Mouse (Mus musculus): ENCODE results near the gene Ggt5.

Ggt5 gene

GRCm38 (mm10) chr10:75625920-75626319, 36.8 kb downstream of the Ggt5 start:
- no peak for DNase-seq (ENCODE audit: low spot score in 2 of 2)

GRCm38 (mm10) chr10:75626991-75627390, 37.9 kb downstream of the Ggt5 start:
- DNase-seq (ENCODE audit: low spot score in 2 of 2): no peak

GRCm38 (mm10) chr10:75627490-75627889, 38.4 kb downstream of the Ggt5 start:
- no peak for DNase-seq (ENCODE audit: low spot score in 2 of 2)

DNA sequence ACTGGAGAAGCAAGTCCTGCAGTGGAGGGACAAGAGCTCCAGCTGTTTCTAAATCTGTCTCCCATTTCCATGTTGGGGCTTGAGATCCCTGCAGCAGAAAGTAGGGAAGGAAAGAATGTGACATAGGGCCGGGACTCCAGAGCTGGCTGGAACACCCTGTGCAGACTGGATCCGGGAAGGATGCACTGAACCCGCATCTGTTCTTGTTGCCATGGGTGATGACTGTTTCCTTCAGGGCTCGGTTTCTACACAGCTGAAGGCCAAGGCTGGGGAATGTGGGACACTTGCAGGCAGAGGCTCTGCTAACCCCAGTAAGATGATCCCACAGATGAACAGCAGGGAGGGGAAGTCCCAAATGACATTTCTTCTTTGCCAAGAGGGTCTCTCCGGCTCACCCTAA, 43.5 kb downstream of the Ggt5 start:
- DNase-seq (ENCODE audit: low spot score in 2 of 2): peak in 1 of 2 experiments; percentile 4

GRCm38 (mm10) chr10:75633048-75633447, 43.9 kb downstream of the Ggt5 start:
- no peak for DNase-seq (ENCODE audit: low spot score in 2 of 2)

- DNase-seq (ENCODE audit: low spot score in 2 of 2): no peak
Measured at GRCm38 (mm10) chr10:75633576-75634139, 44.5 kb downstream of the Ggt5 start.

GRCm38 (mm10) chr10:75634610-75635009, 45.5 kb downstream of the Ggt5 start:
- DNase-seq (ENCODE audit: low spot score in 2 of 2): no peak

DNA sequence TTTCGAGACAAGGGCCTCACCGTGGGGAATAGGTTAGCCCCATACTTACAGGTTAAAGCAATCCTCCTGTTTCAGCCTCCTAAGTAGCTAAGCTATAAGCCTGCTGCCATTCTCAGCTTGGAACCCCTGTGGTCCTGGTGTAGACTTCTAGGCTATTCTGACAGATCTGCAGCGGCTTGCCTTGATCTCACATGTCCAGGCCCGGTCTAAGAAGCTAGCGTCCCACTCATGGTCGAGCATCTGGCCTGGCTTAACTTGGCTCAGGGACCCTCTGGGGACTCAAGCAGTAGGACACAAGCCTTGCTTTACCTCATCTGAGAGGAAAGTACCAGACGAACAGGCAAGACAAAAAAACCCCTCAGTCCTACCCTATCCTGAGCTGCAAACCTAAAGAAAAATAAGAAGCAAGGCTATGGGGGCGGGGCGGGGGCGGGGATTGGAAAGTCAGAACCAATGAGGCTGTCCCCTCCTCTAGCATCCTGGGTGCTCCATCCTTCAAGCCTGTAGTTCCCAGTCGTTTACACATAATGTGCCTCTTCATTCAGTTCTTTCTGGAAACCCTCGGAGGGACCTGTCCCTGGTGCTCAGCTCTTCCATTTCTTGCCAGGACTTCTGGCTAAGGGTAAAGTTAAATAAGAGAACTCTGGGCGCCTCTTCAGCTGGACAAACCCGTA, 46.0 kb downstream of the Ggt5 start:
- DNase-seq (ENCODE audit: low spot score in 2 of 2): peak in 1 of 2 experiments; percentile 3

GRCm38 (mm10) chr10:75635693-75636055, 46.5 kb downstream of the Ggt5 start:
- DNase-seq (ENCODE audit: low spot score in 2 of 2): peak; percentile 85 to 89

GRCm38 (mm10) chr10:75636084-75636786, 47.1 kb downstream of the Ggt5 start:
- DNase-seq (ENCODE audit: low spot score in 2 of 2): no peak

DNA sequence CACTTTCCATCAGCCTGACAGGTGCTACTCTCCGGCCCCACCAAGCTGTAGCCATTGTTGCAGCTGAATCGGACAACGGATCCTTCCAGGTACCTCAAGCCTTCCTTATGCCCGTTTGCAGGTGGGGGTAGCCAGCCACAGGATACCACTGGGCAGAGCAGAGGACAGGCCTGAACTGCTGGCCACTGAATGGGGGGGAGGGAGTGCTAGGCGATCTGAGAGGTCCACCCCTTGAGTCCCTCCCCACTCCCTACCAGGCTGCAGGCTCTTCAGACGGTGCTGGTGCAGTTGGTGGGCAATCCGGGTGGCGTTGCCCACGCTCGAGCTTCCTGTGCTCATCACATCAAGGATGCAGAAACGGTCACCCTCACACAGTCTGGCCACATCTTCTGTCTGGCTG, 48.6 kb downstream of the Ggt5 start:
- DNase-seq (ENCODE audit: low spot score in 2 of 2): no peak

GRCm38 (mm10) chr10:75641721-75642222, 52.6 kb downstream of the Ggt5 start:
- no peak for DNase-seq (ENCODE audit: low spot score in 2 of 2)

GRCm38 (mm10) chr10:75642436-75642835, 53.3 kb downstream of the Ggt5 start:
- no peak for DNase-seq (ENCODE audit: low spot score in 2 of 2)

GRCm38 (mm10) chr10:75642891-75643290, 53.8 kb downstream of the Ggt5 start:
- no peak for DNase-seq (ENCODE audit: low spot score in 2 of 2)

DNA sequence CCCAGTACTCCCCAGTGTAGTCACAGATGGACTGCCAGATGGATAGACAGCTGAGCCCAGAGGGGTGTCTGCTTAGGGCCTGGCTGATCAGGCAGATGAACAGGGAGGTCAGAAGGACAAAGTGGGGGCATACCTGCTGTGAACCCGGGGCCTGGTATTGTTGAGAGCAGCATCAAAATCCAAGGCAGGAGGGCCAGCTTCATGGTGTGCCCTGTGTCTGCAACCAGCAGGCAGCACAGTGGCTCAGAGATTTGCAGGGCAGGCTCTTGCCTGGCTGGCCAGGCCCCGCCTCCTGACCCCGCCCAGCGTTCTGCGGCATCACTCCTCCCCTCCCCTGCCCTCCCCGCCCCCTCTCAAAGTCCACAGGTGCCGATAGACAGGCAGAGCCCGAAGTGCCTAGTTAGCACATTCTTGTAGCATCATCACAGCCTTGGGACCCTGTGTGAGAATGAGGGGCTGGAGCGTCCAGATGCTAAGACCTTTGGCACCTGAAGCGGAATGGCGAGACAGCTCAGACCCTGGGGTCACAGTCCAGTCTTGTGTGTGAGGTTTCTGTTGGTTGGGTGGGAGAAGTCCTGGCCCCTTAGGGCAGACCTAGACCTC, 54.7 kb downstream of the Ggt5 start, which contains the start of gene Susd2:
TSS of gene Susd2 (minus strand) at position 268 of the 603 bp plus-strand sequence.
- DNase-seq (ENCODE audit: low spot score in 2 of 2): no peak

- DNase-seq (ENCODE audit: low spot score in 2 of 2): no peak
Measured at GRCm38 (mm10) chr10:75645616-75646015, 56.5 kb downstream of the Ggt5 start.

DNA sequence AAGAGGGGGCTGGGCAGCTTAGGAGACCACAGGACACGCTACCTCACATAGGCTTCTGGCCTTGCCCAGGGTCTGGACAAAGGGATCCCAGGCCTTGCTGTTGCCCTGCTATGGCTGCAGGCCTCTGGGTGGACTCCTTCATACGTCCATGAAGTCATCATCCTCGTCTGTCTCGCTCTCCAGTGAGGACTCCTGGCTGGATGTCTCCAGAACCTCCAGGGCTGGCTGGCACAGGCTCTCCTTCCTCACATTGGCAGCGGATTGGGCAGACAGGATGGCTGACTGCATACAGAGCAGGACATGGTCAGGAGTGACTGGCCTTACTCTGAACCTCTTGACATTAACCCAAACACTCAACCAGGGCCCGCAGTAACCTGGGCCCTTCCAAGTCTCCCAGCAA, 57.3 kb downstream of the Ggt5 start:
- no peak for DNase-seq (ENCODE audit: low spot score in 2 of 2)

- no peak for DNase-seq (ENCODE audit: low spot score in 2 of 2)
Measured at GRCm38 (mm10) chr10:75647362-75647761, 58.2 kb downstream of the Ggt5 start.

DNA sequence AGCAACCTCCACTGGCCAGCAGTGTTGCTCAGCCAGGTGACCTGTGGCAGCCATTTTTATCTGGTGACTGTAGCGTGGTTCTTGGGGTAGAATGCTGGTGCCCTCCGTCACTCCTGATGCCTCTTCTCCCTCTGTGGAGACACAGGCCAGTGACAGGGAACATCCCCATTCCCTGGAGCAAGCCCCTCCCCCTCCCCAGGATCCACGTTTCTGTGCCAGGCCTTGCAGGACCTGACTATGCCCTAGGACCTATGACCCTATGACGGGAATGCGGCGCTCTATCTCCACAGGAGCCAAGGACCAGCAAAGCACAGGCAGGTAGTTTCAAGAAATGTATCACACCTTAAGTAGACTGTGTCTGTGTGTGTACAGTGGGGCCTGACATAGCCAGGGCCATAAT, 59.0 kb downstream of the Ggt5 start:
- DNase-seq (ENCODE audit: low spot score in 2 of 2): no peak

DNA sequence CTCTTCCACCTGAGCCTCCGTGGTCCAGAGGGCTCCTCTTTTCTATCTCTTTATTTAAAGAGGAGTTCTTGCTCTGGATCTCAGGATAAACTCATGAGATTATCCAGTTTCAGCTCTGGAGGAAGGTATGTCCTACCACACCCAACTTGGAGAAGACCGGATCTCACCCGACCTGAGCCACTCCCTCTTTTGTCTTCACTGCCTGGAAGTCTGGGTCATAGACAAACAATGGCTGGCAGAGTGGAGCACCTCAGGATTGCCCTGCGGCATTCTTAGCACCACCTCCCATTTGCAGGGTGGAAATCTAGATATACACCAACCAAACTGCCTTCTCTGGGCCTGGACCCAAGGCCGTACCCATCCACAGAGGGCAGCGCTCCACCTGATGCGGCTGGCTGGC, 59.9 kb downstream of the Ggt5 start:
- DNase-seq (ENCODE audit: low spot score in 2 of 2): no peak

DNA sequence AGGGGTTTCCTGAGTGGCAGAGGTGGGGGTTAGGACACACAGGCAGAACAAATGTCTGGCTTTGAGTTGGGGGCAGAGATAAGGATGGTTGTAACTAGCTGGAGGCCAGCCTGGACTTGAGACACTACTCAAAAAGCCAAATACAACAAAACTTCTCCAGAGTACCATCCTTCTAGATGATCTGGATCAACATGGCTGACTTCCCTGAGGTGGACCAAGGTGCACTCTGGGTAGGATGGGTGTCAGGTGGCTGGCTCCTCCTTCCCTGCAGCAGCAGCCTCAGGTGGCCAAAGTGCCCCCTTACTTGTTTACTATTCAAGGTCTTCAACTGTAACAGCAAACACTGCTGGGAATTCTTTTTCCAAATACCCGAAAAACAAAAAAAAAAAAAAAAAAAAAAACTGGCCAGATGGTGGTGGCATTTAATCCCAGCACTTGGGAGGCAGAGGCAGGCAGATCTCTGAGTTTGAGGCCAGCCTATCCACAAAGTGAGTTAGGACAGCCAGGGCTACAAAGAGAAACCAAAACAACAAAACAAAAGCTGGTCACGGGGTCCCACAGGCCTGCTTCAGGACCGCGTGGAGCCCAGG, 60.4 kb downstream of the Ggt5 start:
- no peak for DNase-seq (ENCODE audit: low spot score in 2 of 2)

- no peak for DNase-seq (ENCODE audit: low spot score in 2 of 2)
Measured at GRCm38 (mm10) chr10:75650306-75650902, 61.3 kb downstream of the Ggt5 start.

Measured in frontal cortex, postnatal 25 days (tissue).